Mouse (Mus musculus) myocyte (in vitro differentiated cells): Measurements from ENCODE around the gene Trabd2b.

Experiments
- E2F4 ChIP-seq: IDR thresholded peaks from one replicate; pipeline ENCODE4 v1.6.1; 2011; ENCODE audit warnings: mild to moderate bottlenecking, control low read depth, moderate library complexity; ENCODE audit not compliant: insufficient read depth
- MYOD1 ChIP-seq, 3 experiments: IDR thresholded peaks; one replicate each; pipeline ENCODE4 v1.6.1; 2011; ENCODE audit warnings: control low read depth in 2 of 3, low read depth in 2 of 3, mild to moderate bottlenecking in 2 of 3, moderate library complexity in 1 of 3; ENCODE audit not compliant: insufficient read length in 2 of 3, control insufficient read depth in 1 of 3
- MYOG ChIP-seq, 3 experiments: IDR thresholded peaks; one replicate each; pipeline ENCODE4 v1.6.1; 2011; ENCODE audit warnings: control low read depth in 2 of 3, low read depth in 2 of 3, mild to moderate bottlenecking in 2 of 3; ENCODE audit not compliant: insufficient read length in 2 of 3, control insufficient read depth in 1 of 3, insufficient read depth in 1 of 3
- POLR2A ChIP-seq: IDR thresholded peaks from one replicate; pipeline ENCODE4 v1.6.1; 2011; ENCODE audit warnings: low read depth, mild to moderate bottlenecking, control low read depth, moderate library complexity; ENCODE audit not compliant: insufficient read length
- POLR2AphosphoS2 ChIP-seq: IDR thresholded peaks from one replicate; pipeline ENCODE4 v1.6.1; 2011; ENCODE audit warnings: low read depth, control low read depth; ENCODE audit not compliant: insufficient read length
- TCF12 ChIP-seq: IDR thresholded peaks from one replicate; pipeline ENCODE4 v1.6.1; 2011; ENCODE audit warnings: mild to moderate bottlenecking, control low read depth; ENCODE audit not compliant: poor library complexity, insufficient read depth, severe bottlenecking
- TCF3 ChIP-seq: IDR thresholded peaks from one replicate; pipeline ENCODE4 v1.6.1; 2011; ENCODE audit warnings: low read depth, control low read depth; ENCODE audit not compliant: insufficient read length
- USF1 ChIP-seq: IDR thresholded peaks from one replicate; pipeline ENCODE4 v1.6.1; 2011; ENCODE audit warnings: low read depth, mild to moderate bottlenecking, control low read depth, moderate library complexity

DNA sequence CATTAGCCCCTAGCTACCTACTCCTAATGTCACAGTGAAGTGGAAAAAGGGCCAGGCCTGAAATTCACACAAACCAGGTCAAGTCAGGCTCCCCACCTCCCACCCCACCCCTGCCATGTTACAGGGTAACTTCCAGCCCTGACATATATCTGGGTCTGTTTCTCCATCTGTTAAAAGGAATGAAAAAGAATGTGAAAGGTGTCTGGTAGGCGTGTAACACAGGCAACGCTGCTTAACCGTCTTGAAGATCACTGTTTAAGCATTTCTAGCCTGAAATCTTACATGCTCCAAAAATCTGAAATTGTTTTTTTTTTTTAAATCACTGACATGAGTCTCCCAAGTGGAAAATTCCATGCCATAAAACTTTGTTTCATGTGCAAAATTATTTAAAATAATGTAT lies 69.8 kb downstream of the Trabd2b start:
- TF ChIP-seq POLR2A, result no peak
- no peak for TF ChIP-seq MYOG (IDR thresholded peaks at IDR 0.05; ENCODE audit: control insufficient read depth in 1 of 3, insufficient read depth in 1 of 3, insufficient read length in 2 of 3, low read depth in 2 of 3)
- no peak for TF ChIP-seq TCF12
- TF ChIP-seq TCF3, result no peak
- TF ChIP-seq E2F4, result no peak
- no peak for TF ChIP-seq MYOD1 (IDR thresholded peaks at IDR 0.05; ENCODE audit: control insufficient read depth in 1 of 3, insufficient read length in 2 of 3, low read depth in 2 of 3)
- TF ChIP-seq POLR2AphosphoS2, result no peak
- no peak for TF ChIP-seq USF1
